Mouse (Mus musculus) liver, embryonic 16.5 days (tissue): ENCODE results near the gene Cdkn1b. TPM values are rescaled to one million over a fixed set of nuclear protein-coding genes. Genes with fewer than 3 reads are reported as not detected.

Experiments
- ATAC-seq: fragments of 200-750 bp; cut with Nextera tagmentation; 2 replicates; pipeline ENCODE4 v1.8.0; 2017; ENCODE audit warnings: low read depth, mild to moderate bottlenecking, moderate number of reproducible peaks, moderate library complexity
- H3K27ac ChIP-seq: fragments of 300-500 bp; sonication (generic); 2 replicates; pipeline ENCODE4 v1.5.1; 2014; ENCODE audit warnings: mild to moderate bottlenecking, low read length
- H3K27me3 ChIP-seq: fragments of 300-500 bp; sonication (generic); 2 replicates; pipeline ENCODE4 v1.6.1; 2014; ENCODE audit warnings: low read depth, low read length, mixed read lengths; ENCODE audit not compliant: control insufficient read depth, insufficient read depth
- H3K36me3 ChIP-seq: fragments of 300-500 bp; sonication (generic); 2 replicates; pipeline ENCODE4 v1.6.1; 2014; ENCODE audit warnings: mild to moderate bottlenecking; ENCODE audit not compliant: control insufficient read depth, insufficient read depth
- H3K4me1 ChIP-seq: fragments of 300-500 bp; sonication (generic); 2 replicates; pipeline ENCODE4 v1.6.1; 2014; ENCODE audit warnings: low read depth, low read length, mixed read lengths; ENCODE audit not compliant: control insufficient read depth
- H3K4me2 ChIP-seq: fragments of 300-500 bp; sonication (generic); 2 replicates; pipeline ENCODE4 v1.6.1; 2014; ENCODE audit warnings: low read depth, low read length, mixed read lengths
- H3K4me3 ChIP-seq: fragments of 300-500 bp; sonication (generic); 2 replicates; pipeline ENCODE4 v1.5.1; 2014; ENCODE audit warnings: low read depth, mild to moderate bottlenecking, low read length
- H3K9ac ChIP-seq: fragments of 300-500 bp; sonication (generic); 2 replicates; pipeline ENCODE4 v1.6.1; 2014; ENCODE audit warnings: low read depth, low read length
- H3K9me3 ChIP-seq: fragments of 300-500 bp; sonication (generic); replicated peaks from 2 replicates; pipeline ENCODE4 v1.6.1; 2016; ENCODE audit warnings: low read length; ENCODE audit not compliant: control insufficient read depth
- WGBS: fragments of 180-500 bp; shearing (Covaris S2); extraction: QIAGEN DNeasy Blood & Tissue Kit; methylation state at CpG from one replicate; pipeline ENCODE4 v1.1.7; 2014; ENCODE audit not compliant: insufficient replicate concordance; 5-methylcytosine and 5-hydroxymethylcytosine counted together
- polyA plus RNA-seq: library from polyadenylated mRNA; unstranded; fragments of >200 nt; fragmentation: Nextera tagmentation; extraction: Ambion mirVana; gene quantifications from 2 replicates; pipeline ENCODE4 v1.2.1, GENCODE M21; 2015

The Cdkn1b gene
- polyA plus RNA-seq, 1 experiment from 2014 or later, result 11.7 TPM

GRCm38 (mm10) chr6:134883661-134884060 lies 36.5 kb upstream of the Cdkn1b start:
- no peaks in the 10 kb centered on the region for H3K9me3 ChIP-seq
- 68% methylated on average over 4 of the region's 4 CpGs for WGBS
- H3K27me3 ChIP-seq, result peaks cover 2% of the 10 kb centered on the region; the same call in 1 of the 2 replicates
- no peak for ATAC-seq
- no peak overlapping the region for H3K4me2 ChIP-seq
- peaks cover 3% of the 10 kb centered on the region for H3K4me1 ChIP-seq
- no peak overlapping the region for H3K9ac ChIP-seq
- no peaks in the 10 kb centered on the region for H3K36me3 ChIP-seq
- no peak overlapping the region for H3K4me3 ChIP-seq
- H3K27ac ChIP-seq, result no peak overlapping the region

GRCm38 (mm10) chr6:134885515-134885914 lies 34.7 kb upstream of the Cdkn1b start:
- WGBS, result 85% methylated on average over 2 of the region's 2 CpGs
- Histone ChIP-seq H3K27me3 (peaks cover 2% of the 10 kb centered on the region; the same call in 1 of the 2 replicates), H3K4me1 (no peaks in the 10 kb centered on the region; the same call in 1 of the 2 replicates), H3K36me3 (no peaks in the 10 kb centered on the region), H3K27ac (no peak overlapping the region), H3K4me3 (no peak overlapping the region), H3K9ac (no peak overlapping the region), H3K4me2 (no peak overlapping the region), H3K9me3 (no peaks in the 10 kb centered on the region)
- no peak for ATAC-seq

GRCm38 (mm10) chr6:134886475-134886874 lies 33.7 kb upstream of the Cdkn1b start:
- 78% methylated on average over 8 of the region's 8 CpGs for WGBS
- H3K9me3 ChIP-seq, result no peaks in the 10 kb centered on the region
- H3K4me3 ChIP-seq, result no peak overlapping the region
- H3K27ac ChIP-seq, result no peak overlapping the region
- H3K4me1 ChIP-seq, result no peaks in the 10 kb centered on the region; the same call in 1 of the 2 replicates
- no peaks in the 10 kb centered on the region for H3K36me3 ChIP-seq
- peaks cover 2% of the 10 kb centered on the region; the same call in 1 of the 2 replicates for H3K27me3 ChIP-seq
- no peak overlapping the region for H3K4me2 ChIP-seq
- no peak overlapping the region for H3K9ac ChIP-seq
- no peak for ATAC-seq

- WGBS, result 47% methylated on average over 5 of the region's 5 CpGs
- no peak overlapping the region for H3K4me2 ChIP-seq
These were observed 33.2 kb upstream of the Cdkn1b start for GRCm38 (mm10) chr6:134887008-134887407.

GRCm38 (mm10) chr6:134887711-134888449 lies 32.3 kb upstream of the Cdkn1b start:
- 19% methylated on average over 10 of the region's 10 CpGs for WGBS
- Histone ChIP-seq H3K9ac (no peak overlapping the region), H3K4me2 (no peak overlapping the region), H3K4me1 (no peaks in the 10 kb centered on the region; the same call in 1 of the 2 replicates), H3K9me3 (no peaks in the 10 kb centered on the region), H3K27ac (no peak overlapping the region), H3K4me3 (no peak overlapping the region), H3K27me3 (peaks cover 2% of the 10 kb centered on the region; the same call in 1 of the 2 replicates), H3K36me3 (no peaks in the 10 kb centered on the region)
- no peak for ATAC-seq

More at GRCm38 (mm10) chr6:134887008-134887407, 33.2 kb upstream of the Cdkn1b start:
- H3K27ac ChIP-seq, result no peak overlapping the region
- H3K27me3 ChIP-seq, result peaks cover 2% of the 10 kb centered on the region; the same call in 1 of the 2 replicates
- ATAC-seq, result no peak
- H3K36me3 ChIP-seq, result no peaks in the 10 kb centered on the region
- no peaks in the 10 kb centered on the region; the same call in 1 of the 2 replicates for H3K4me1 ChIP-seq
- H3K9me3 ChIP-seq, result no peaks in the 10 kb centered on the region
- H3K4me3 ChIP-seq, result no peak overlapping the region
- no peak overlapping the region for H3K9ac ChIP-seq

GRCm38 (mm10) chr6:134888563-134889017 lies 31.6 kb upstream of the Cdkn1b start:
- WGBS, result 10% methylated on average over 4 of the region's 4 CpGs
- no peak overlapping the region for H3K4me2 ChIP-seq
- peaks cover 2% of the 10 kb centered on the region; the same call in 1 of the 2 replicates for H3K27me3 ChIP-seq
- H3K9me3 ChIP-seq, result no peaks in the 10 kb centered on the region
- no peaks in the 10 kb centered on the region for H3K36me3 ChIP-seq
- H3K9ac ChIP-seq, result no peak overlapping the region
- no peak overlapping the region for H3K27ac ChIP-seq
- no peak overlapping the region for H3K4me3 ChIP-seq
- ATAC-seq, result no peak
- H3K4me1 ChIP-seq, result no peaks in the 10 kb centered on the region; the same call in 1 of the 2 replicates

- WGBS, result 53% methylated on average over 1 of the region's 1 CpGs
- Histone ChIP-seq H3K27ac (no peak overlapping the region), H3K36me3 (no peaks in the 10 kb centered on the region), H3K9ac (no peak overlapping the region), H3K27me3 (peaks cover 2% of the 10 kb centered on the region; the same call in 1 of the 2 replicates), H3K4me2 (no peak overlapping the region), H3K9me3 (no peaks in the 10 kb centered on the region), H3K4me3 (no peak overlapping the region), H3K4me1 (no peaks in the 10 kb centered on the region; the same call in 1 of the 2 replicates)
- no peak for ATAC-seq
These were observed 30.4 kb upstream of the Cdkn1b start for GRCm38 (mm10) chr6:134889763-134890162.

- H3K9me3 ChIP-seq, result no peaks in the 10 kb centered on the region
- no peaks in the 10 kb centered on the region; the same call in 1 of the 2 replicates for H3K4me1 ChIP-seq
- H3K27me3 ChIP-seq, result peaks cover 2% of the 10 kb centered on the region; the same call in 1 of the 2 replicates
- WGBS, result 63% methylated on average over 7 of the region's 7 CpGs
- no peak overlapping the region for H3K4me2 ChIP-seq
- no peak for ATAC-seq
- H3K9ac ChIP-seq, result no peak overlapping the region
- no peak overlapping the region for H3K27ac ChIP-seq
- H3K36me3 ChIP-seq, result no peaks in the 10 kb centered on the region
- no peak overlapping the region for H3K4me3 ChIP-seq
These were observed 29.8 kb upstream of the Cdkn1b start for GRCm38 (mm10) chr6:134890436-134890835.
